ENCODE assay signal across 8 mouse cellular contexts in the genomic region with DNA sequence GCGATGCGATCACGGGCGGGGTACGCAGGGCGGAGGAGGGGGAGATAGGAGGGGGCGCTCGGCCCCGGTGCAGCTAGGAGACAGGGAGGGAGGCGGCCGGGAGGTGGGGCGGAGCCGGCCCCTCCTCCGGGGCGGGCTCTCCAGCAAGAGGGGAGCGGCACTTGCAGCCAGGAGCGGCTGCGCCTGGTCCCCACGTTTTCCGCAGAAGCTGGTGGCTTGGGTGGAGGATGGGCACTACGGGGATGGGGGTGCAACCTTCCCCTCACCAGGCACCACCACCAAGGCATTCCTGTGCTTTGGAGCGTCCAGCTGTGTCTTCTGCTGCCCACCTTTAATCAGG. TPM values are rescaled to one million over a fixed set of nuclear protein-coding genes. Genes with fewer than 3 reads are reported as not detected.
DNase-seq lines count a peak whose midpoint lies in the region; ATAC-seq and TF ChIP-seq lines count a peak whose summit lies in the region.

TSS of gene Fbxo41 (minus strand) at position 84 of the 340 bp plus-strand sequence.

- H3K4me3 ChIP-seq in E14TG2a.4 (replicated peaks; ENCODE audit: low read length): peak within 1 kb of the TSS; percentile 92
- H3K4me3 ChIP-seq in heart, postnatal 0 days (ENCODE audit: low read depth, low read length): peak within 1 kb of the TSS; percentile 59
- H3K4me3 ChIP-seq in midbrain, embryonic 16.5 days (ENCODE audit: low read depth, low read length): peak within 1 kb of the TSS; percentile 83

- H3K27me3 ChIP-seq in E14TG2a.4 (ENCODE audit: insufficient read depth, low read length): peaks cover 63% of the 10 kb centered on the region
- H3K27me3 ChIP-seq in heart, postnatal 0 days (ENCODE audit: control insufficient read depth, insufficient read depth, low read length): peaks cover 46% of the 10 kb centered on the region
- H3K27me3 ChIP-seq in midbrain, embryonic 16.5 days (ENCODE audit: control insufficient read depth, insufficient read depth, low read depth, low read length): no peaks in the 10 kb centered on the region

- H3K4me2 ChIP-seq in heart, postnatal 0 days (ENCODE audit: low read depth, low read length): peak within 1 kb of the TSS; percentile 81
- H3K4me2 ChIP-seq in midbrain, embryonic 16.5 days (ENCODE audit: low read length): peak within 1 kb of the TSS; percentile 65

- TF ChIP-seq EP300 in heart, postnatal 0 days (IDR thresholded peaks at IDR 0.05; ENCODE audit: low read depth): no peak

- peaks cover 20% of the 10 kb centered on the region for H3K4me1 ChIP-seq in E14TG2a.4 (replicated peaks; ENCODE audit: low read depth, low read length)
- peaks cover 6% of the 10 kb centered on the region; the same call in 1 of the 2 replicates for H3K4me1 ChIP-seq in heart, postnatal 0 days (ENCODE audit: control insufficient read depth, insufficient read depth)
- H3K4me1 ChIP-seq in midbrain, embryonic 16.5 days (ENCODE audit: control insufficient read depth, insufficient read depth, low read length): peaks cover 21% of the 10 kb centered on the region

- intact Hi-C loops in left cerebral cortex, postnatal 14 days (cut with DNase I): no loop called here

- no peaks in the 10 kb centered on the region for H3K9me3 ChIP-seq in E14TG2a.4 (ENCODE audit: low read length)
- H3K9me3 ChIP-seq in heart, postnatal 0 days (replicated peaks; ENCODE audit: control insufficient read depth, low read length): no peaks in the 10 kb centered on the region
- H3K9me3 ChIP-seq in midbrain, embryonic 16.5 days (replicated peaks; ENCODE audit: control insufficient read depth, low read length, poor library complexity, severe bottlenecking): no peaks in the 10 kb centered on the region

- no peak for TF ChIP-seq CTCF in E14TG2a.4 (conservative IDR thresholded peaks at IDR 0.05; ENCODE audit: low read length)
- TF ChIP-seq CTCF in heart, postnatal 0 days (IDR thresholded peaks at IDR 0.05; ENCODE audit: low read depth): no peak

- WGBS in heart, postnatal 0 days: 3% methylated on average over 20 of the region's 22 CpGs
- WGBS in midbrain, embryonic 16.5 days: 0% methylated on average over 11 of the region's 22 CpGs

- H3K27ac ChIP-seq in heart, postnatal 0 days (ENCODE audit: low read depth): no peak within 1 kb of the TSS
- H3K27ac ChIP-seq in midbrain, embryonic 16.5 days (ENCODE audit: low read length): peak within 1 kb of the TSS; percentile 84

- DNase-seq in adrenal gland, adult 2 months: peak; percentile 51
- DNase-seq in adrenal gland, adult 8-10 months: no peak
- DNase-seq in cerebellum, postnatal 4 days (ENCODE audit: low spot score in 2 of 2): peak; percentile 50 to 57
- DNase-seq in heart, postnatal 0 days (ENCODE audit: low spot score): no peak
- peak; percentile 77 for DNase-seq in left cerebral cortex, postnatal 14 days (ENCODE audit: low spot score in 2 of 2)
- DNase-seq in spleen, postnatal 4 days (ENCODE audit: low spot score in 2 of 2): no peak

- ATAC-seq in heart, postnatal 0 days (ENCODE audit: insufficient read depth, low read depth): no peak
- peak; percentile 87 for ATAC-seq in midbrain, embryonic 16.5 days

- peak within 1 kb of the TSS; percentile 42; the same call in 1 of the 2 replicates for H3K9ac ChIP-seq in heart, postnatal 0 days (replicated peaks; ENCODE audit: low read depth, low read length)
- peak within 1 kb of the TSS; percentile 96 for H3K9ac ChIP-seq in midbrain, embryonic 16.5 days (ENCODE audit: low read depth, low read length)

- no peaks in the 10 kb centered on the region for H3K36me3 ChIP-seq in E14TG2a.4 (ENCODE audit: insufficient read depth, low read length)
- H3K36me3 ChIP-seq in heart, postnatal 0 days (replicated peaks; ENCODE audit: control insufficient read depth, insufficient read depth, low read length): no peaks in the 10 kb centered on the region
- H3K36me3 ChIP-seq in midbrain, embryonic 16.5 days (ENCODE audit: control insufficient read depth, insufficient read depth, low read length): no peaks in the 10 kb centered on the region

RNA-seq across cellular contexts. Expression of gene Fbxo41, which starts in this region (rescaled TPM):
- under 1 TPM; 0.40 to 0.90 TPM for total RNA-seq in adrenal gland, adult 2 months (2021)
- 1.1 and 1.2 TPM in 2 replicates for polyA plus RNA-seq in adrenal gland, adult 2 months (2012; rRNA removed)
- 1 to 10 TPM in 3 of 4 experiments, under 1 TPM in 1; 0.70 to 1.8 (median 1.5) TPM for total RNA-seq in adrenal gland, adult 8-10 months (2022)
- 0.11 TPM in 1 of 2 replicates, not detected in the other for total RNA-seq in heart, postnatal 0 days (2014; rRNA removed; ENCODE audit: low replicate concordance)
- polyA plus RNA-seq in heart, postnatal 0 days (2015; fragmentation: Nextera tagmentation; extraction: Ambion mirVana): not detected in 2 replicates
- 100 to 1,000 TPM; 119 to 126 TPM for total RNA-seq in left cerebral cortex, postnatal 14 days (2021)
- polyA plus RNA-seq in midbrain, embryonic 16.5 days (2015; fragmentation: Nextera tagmentation; extraction: Ambion mirVana): 11.4 and 11.7 TPM in 2 replicates

Comparison
In these comparisons a context has a peak if more than half of its experiments do, and no peak if none do; other contexts are left out.
1. RNA of gene Fbxo41 (total RNA-seq): 119 to 126 TPM in left cerebral cortex, postnatal 14 days; 0.70 to 1.8 TPM in adrenal gland, adult 8-10 months, 0.40 to 0.90 TPM in adrenal gland, adult 2 months and 0.11 TPM in heart, postnatal 0 days; every median in the first group is over 10 times any median in the second.
2. DNase-seq: peak in adrenal gland, adult 2 months (single experiment), cerebellum, postnatal 4 days (2 of 2) and left cerebral cortex, postnatal 14 days (2 of 2); none in adrenal gland, adult 8-10 months (single experiment), heart, postnatal 0 days (single experiment) and spleen, postnatal 4 days (0 of 2).
3. Peak in every context shown above with its lines, with median percentiles within 50 percentile points of each other: H3K4me3 ChIP-seq.